Mouse (Mus musculus) embryo, embryonic 9.5 days (tissue): ENCODE data around the gene Dicer1.

ENCODE experiments used
- DNase-seq: peaks from one replicate; pipeline ENCODE4 v3.0.0-alpha.2; 2017; ENCODE audit errors: extremely low spot score

Gene Dicer1

GRCm38 (mm10) chr12:104751814-104752765 lies at the start of gene Dicer1:
Gene Dicer1, minus strand, starts transcription at chr12:104751952.
- DNase-seq = peak; percentile 98

- DNase-seq = no peak
Measured at GRCm38 (mm10) chr12:104799365-104799764, 47.6 kb upstream of the Dicer1 start.

- no peak for DNase-seq
Measured at GRCm38 (mm10) chr12:104797905-104798304, 46.2 kb upstream of the Dicer1 start.

GRCm38 (mm10) chr12:104796635-104797378 lies 45.1 kb upstream of the Dicer1 start:
- DNase-seq = no peak

GRCm38 (mm10) chr12:104794957-104795356 lies 43.2 kb upstream of the Dicer1 start:
- no peak for DNase-seq

- no peak for DNase-seq
Measured at GRCm38 (mm10) chr12:104793486-104793885, 41.7 kb upstream of the Dicer1 start.

GRCm38 (mm10) chr12:104777603-104778002 lies 25.9 kb upstream of the Dicer1 start:
- no peak for DNase-seq

- DNase-seq = no peak
Measured at GRCm38 (mm10) chr12:104771941-104772340, 20.2 kb upstream of the Dicer1 start.

- no peak for DNase-seq
Measured at GRCm38 (mm10) chr12:104769201-104769785, 17.5 kb upstream of the Dicer1 start.

GRCm38 (mm10) chr12:104767183-104767582 lies 15.4 kb upstream of the Dicer1 start:
- DNase-seq = no peak

GRCm38 (mm10) chr12:104765761-104766160 lies 14.0 kb upstream of the Dicer1 start:
- no peak for DNase-seq

GRCm38 (mm10) chr12:104765116-104765515 lies 13.4 kb upstream of the Dicer1 start:
- DNase-seq = no peak

GRCm38 (mm10) chr12:104763918-104764317 lies 12.2 kb upstream of the Dicer1 start:
- no peak for DNase-seq

GRCm38 (mm10) chr12:104761411-104761810 lies 9.7 kb upstream of the Dicer1 start:
- no peak for DNase-seq

GRCm38 (mm10) chr12:104758066-104758465 lies 6.3 kb upstream of the Dicer1 start:
- DNase-seq = no peak

GRCm38 (mm10) chr12:104753686-104754085 lies 1.9 kb upstream of the Dicer1 start:
- no peak for DNase-seq

GRCm38 (mm10) chr12:104751331-104751813 lies 380 bp downstream of the Dicer1 start:
- peak; percentile 61 for DNase-seq

GRCm38 (mm10) chr12:104748946-104749345 lies 2.8 kb downstream of the Dicer1 start:
- DNase-seq = no peak

GRCm38 (mm10) chr12:104747252-104747651 lies 4.5 kb downstream of the Dicer1 start:
- no peak for DNase-seq

- no peak for DNase-seq
Measured at GRCm38 (mm10) chr12:104746601-104747000, 5.2 kb downstream of the Dicer1 start.

- no peak for DNase-seq
Measured at GRCm38 (mm10) chr12:104743687-104744086, 8.1 kb downstream of the Dicer1 start.

- DNase-seq = no peak
Measured at GRCm38 (mm10) chr12:104742247-104742646, 9.5 kb downstream of the Dicer1 start.
